Mouse (Mus musculus): Measurements from ENCODE around the gene Slc32a1. TPM values are rescaled to one million over a fixed set of nuclear protein-coding genes. Genes with fewer than 3 reads are reported as not detected.
A peak's percentile ranks its signal among the peaks of the same experiment; 100 is the strongest.

Gene Slc32a1
- polyA plus RNA-seq, 1 experiment from 2014 or later = 0.25 TPM

DNA sequence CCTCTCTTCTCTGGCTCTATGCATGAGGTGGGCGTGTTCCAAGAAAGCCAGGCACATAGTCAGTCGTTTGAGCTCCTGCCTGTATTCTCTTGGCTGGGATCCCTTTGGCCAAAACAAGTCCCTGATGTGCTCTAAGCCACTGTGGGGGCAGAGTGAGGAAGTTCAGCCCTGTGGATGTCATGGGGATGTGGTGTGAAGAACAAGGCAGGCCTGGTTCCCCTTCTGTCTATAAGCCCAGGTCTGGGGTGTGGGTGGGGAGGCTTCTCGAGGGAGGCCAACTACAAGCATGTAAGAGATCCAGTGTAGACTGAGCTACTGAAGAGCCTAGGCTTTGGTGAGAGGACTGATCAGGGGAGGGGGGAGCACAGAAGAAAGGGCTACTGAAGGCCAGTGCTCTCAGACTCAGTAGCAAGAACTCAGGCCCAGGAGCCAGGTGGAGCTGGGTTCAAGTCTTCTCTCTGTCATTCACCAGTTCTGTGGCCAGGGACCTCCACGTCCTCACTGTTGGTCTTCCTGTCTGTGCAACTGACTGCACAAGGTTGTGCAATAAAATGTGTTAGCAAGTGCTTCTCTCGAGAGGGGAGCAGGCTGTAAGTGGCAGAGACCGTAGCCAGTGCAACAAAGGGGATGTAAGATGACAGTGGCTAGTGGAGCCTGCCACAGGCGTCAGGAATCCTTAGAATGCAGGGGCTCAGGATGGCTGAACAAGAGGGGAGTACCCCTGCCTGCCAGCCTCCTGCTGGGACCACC, 40.8 kb downstream of the Slc32a1 start:
- H3K4me1 ChIP-seq = peaks cover 13% of the 10 kb centered on the region
- no peak for DNase-seq (ENCODE audit: low spot score)
- H3K4me3 ChIP-seq = no peak overlapping the region
- no peaks in the 10 kb centered on the region for H3K27me3 ChIP-seq (ENCODE audit: low read depth, poor library complexity, severe bottlenecking)
- H3K9me3 ChIP-seq (replicated peaks) = no peaks in the 10 kb centered on the region
- no peaks in the 10 kb centered on the region for H3K36me3 ChIP-seq
- 55% methylated on average over 7 of the region's 7 CpGs for WGBS
- H3K27ac ChIP-seq (replicated peaks) = no peak overlapping the region

DNA sequence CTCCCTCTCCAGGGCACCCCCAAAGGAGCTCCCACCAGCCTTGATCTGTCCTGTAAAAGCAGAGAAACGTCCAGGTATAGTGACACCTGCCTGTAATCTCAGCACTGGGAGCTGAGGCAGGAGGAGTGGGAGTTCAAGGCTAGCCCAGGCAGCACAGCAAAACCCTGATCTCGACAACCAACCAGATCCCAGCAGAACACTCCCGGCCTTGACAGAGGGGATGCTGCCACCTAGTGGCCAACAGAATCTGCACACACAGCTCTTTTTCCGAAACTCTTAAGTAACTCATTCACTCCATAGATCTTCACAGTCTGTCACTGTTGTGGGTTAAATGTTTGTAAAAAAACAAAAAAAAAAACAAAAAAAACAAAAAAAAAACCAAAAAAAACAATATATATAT, 42.4 kb downstream of the Slc32a1 start:
- whole genome bisulfite sequencing = 7% methylated on average over 4 of the region's 4 CpGs
- no peak overlapping the region for H3K27ac ChIP-seq (replicated peaks)
- DNase-seq (ENCODE audit: low spot score) = peak; percentile 76
- H3K4me3 ChIP-seq = no peak overlapping the region
- peaks cover 13% of the 10 kb centered on the region for H3K4me1 ChIP-seq
- no peaks in the 10 kb centered on the region for H3K36me3 ChIP-seq
- H3K9me3 ChIP-seq (replicated peaks) = no peaks in the 10 kb centered on the region
- H3K27me3 ChIP-seq (ENCODE audit: low read depth, poor library complexity, severe bottlenecking) = no peaks in the 10 kb centered on the region

DNA sequence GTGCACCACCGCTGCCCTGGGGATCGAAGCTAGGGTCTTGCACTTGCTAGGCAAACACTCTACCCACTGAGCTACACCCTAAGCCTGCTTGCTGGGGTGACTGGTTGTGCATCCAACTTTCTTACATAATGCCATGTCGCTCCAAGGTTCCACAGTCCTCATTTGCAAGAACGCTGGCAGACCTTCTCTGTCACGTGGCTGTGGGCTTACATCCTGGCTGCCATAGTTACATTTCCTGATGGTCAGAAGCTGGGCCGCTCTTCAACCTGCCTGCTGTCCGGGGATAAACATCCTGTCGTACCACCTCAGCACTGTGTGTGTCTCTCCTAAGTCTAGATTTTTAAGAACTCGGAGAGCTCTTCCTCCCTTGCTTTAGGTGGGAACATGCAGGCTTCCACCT, 44.1 kb downstream of the Slc32a1 start:
- H3K36me3 ChIP-seq = no peaks in the 10 kb centered on the region
- no peak overlapping the region for H3K4me3 ChIP-seq
- no peak overlapping the region for H3K27ac ChIP-seq (replicated peaks)
- no peaks in the 10 kb centered on the region for H3K9me3 ChIP-seq (replicated peaks)
- peaks cover 18% of the 10 kb centered on the region for H3K4me1 ChIP-seq
- DNase-seq (ENCODE audit: low spot score) = no peak
- 82% methylated on average over 9 of the region's 9 CpGs for WGBS
- H3K27me3 ChIP-seq (ENCODE audit: low read depth, poor library complexity, severe bottlenecking) = no peaks in the 10 kb centered on the region

DNA sequence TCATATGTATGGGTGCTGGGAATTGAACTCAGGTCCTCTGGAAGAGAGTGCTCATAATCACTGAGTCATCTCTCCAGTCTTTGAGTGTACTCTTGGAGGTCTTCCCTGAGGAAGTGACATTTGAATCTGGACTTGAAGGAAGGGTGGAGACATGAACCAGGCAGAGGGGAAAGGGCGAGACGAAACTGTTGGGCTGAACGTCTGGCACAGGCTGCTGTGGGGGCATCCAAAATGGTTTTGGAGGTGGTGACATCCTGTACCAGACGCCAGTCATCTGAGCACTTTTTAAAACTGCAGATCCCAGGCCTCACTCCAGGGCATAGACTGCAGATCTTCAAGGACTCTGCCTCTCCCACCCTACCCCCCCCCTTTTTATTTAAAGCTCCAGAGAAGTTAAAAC, 45.2 kb downstream of the Slc32a1 start:
- H3K27ac ChIP-seq (replicated peaks) = no peak overlapping the region
- no peak for DNase-seq (ENCODE audit: low spot score)
- no peaks in the 10 kb centered on the region for H3K36me3 ChIP-seq
- H3K4me1 ChIP-seq = peaks cover 18% of the 10 kb centered on the region
- no peak overlapping the region for H3K4me3 ChIP-seq
- H3K27me3 ChIP-seq (ENCODE audit: low read depth, poor library complexity, severe bottlenecking) = no peaks in the 10 kb centered on the region
- 85% methylated on average over 4 of the region's 4 CpGs for WGBS
- no peaks in the 10 kb centered on the region for H3K9me3 ChIP-seq (replicated peaks)

DNA sequence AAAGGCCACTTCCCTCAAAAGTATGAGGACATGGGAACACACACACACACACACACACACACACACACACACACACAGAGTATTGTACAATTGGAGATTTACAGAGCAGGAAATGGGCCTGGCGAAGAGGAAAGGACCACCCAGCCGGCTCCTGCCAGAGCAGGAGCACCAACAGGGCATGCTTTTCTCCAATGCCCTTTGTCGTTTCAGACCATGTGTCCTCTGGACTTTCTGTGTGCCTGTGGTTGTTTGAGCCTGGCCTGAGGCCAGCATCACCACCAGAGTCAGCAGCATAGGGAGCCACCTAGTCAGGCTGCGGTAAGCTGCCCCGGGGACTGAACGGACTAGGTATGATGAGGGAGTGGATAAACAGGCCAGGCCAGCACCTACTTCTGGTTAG, 48.3 kb downstream of the Slc32a1 start:
- WGBS = 73% methylated on average over 6 of the region's 6 CpGs
- 0 out of 2 replicates have a peak, but pooled peaks cover 4% of the 10 kb centered on the region for H3K4me1 ChIP-seq
- no peak for DNase-seq (ENCODE audit: low spot score)
- no peak overlapping the region; the same call in 1 of the 2 replicates for H3K27ac ChIP-seq (replicated peaks)
- H3K36me3 ChIP-seq = no peaks in the 10 kb centered on the region
- no peaks in the 10 kb centered on the region for H3K9me3 ChIP-seq (replicated peaks)
- no peaks in the 10 kb centered on the region for H3K27me3 ChIP-seq (ENCODE audit: low read depth, poor library complexity, severe bottlenecking)
- no peak overlapping the region for H3K4me3 ChIP-seq

DNA sequence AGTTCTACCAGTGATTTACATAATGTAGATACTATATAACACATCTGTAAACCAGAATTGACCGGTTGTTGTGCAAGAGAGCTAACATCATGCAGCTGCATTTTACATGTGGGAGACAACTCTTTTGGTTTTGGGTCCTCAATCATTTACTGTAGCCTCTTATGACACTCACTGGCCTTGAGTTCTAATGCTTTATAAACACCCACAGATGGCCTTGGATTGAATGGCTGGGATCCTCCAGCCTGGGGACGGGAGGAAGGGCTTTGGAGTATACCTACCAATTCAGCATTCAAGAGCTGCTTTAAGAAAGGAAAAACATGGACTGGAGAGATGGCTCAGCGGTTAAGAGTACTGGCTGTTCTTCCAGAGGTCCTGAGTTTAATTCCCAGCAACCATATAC, 48.8 kb downstream of the Slc32a1 start:
- WGBS = 76% methylated on average over 3 of the region's 3 CpGs
- Histone ChIP-seq H3K4me3 (no peak overlapping the region), H3K27me3 (ENCODE audit: low read depth, poor library complexity, severe bottlenecking) (no peaks in the 10 kb centered on the region), H3K9me3 (replicated peaks) (no peaks in the 10 kb centered on the region), H3K27ac (replicated peaks) (no peak overlapping the region; the same call in 1 of the 2 replicates), H3K4me1 (0 out of 2 replicates have a peak, but pooled peaks cover 4% of the 10 kb centered on the region), H3K36me3 (no peaks in the 10 kb centered on the region)
- no peak for DNase-seq (ENCODE audit: low spot score)

DNA sequence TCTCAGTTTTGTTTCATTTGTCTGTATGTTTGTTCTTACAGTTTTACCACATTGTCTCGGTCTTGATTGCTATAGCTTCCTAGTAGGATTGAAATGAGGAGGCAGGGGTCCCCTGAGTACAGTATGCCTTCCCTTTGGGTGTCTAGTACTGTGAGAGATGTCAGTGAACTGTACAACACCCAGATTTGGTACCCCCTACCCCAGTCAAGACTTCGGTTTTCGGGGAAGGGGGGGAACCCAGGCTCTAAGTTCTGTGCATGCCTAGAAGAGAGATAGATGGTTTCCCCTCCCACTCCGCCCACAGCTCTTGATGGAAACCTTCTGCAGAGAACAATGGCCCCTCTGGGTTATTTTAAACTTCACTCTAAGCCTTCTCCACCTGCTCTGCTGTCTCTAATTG, 54.5 kb downstream of the Slc32a1 start, which contains the start of gene Ppp1r16b:
Gene Ppp1r16b (plus strand): TSS at position 301 of the 400 bp plus-strand sequence.
- WGBS = 85% methylated on average over 4 of the region's 4 CpGs
- H3K9me3 ChIP-seq (replicated peaks) = no peaks in the 10 kb centered on the region
- DNase-seq (ENCODE audit: low spot score) = no peak
- peaks cover 50% of the 10 kb centered on the region for H3K27me3 ChIP-seq (ENCODE audit: low read depth, poor library complexity, severe bottlenecking)
- H3K4me1 ChIP-seq = peaks cover 51% of the 10 kb centered on the region
- H3K27ac ChIP-seq (replicated peaks) = peak within 1 kb of the TSS; percentile 80
- H3K4me3 ChIP-seq = no peak within 1 kb of the TSS
- H3K36me3 ChIP-seq = no peaks in the 10 kb centered on the region

MicroRNAs encoded within 50 kb of the gene (microRNA counts, 519-probe panel; counts per million panel counts)
- microRNA mmu-miR-3474 = not detected

Small RNAs within 50 kb of the gene (microRNA-seq; reads per million reads assigned to microRNA genes)
- 2.7 reads per million for gene Mir3474

Other genes with a start within 250 kb of the Slc32a1 start
- gene Snhg11, start 235.1 kb upstream of the Slc32a1 start, polyA plus RNA-seq (2016; fragmentation: Nextera tagmentation; extraction: Ambion mirVana) = 36.4 and 55.1 TPM in 2 replicates
- gene Ralgapb, start 200.9 kb upstream of the Slc32a1 start, polyA plus RNA-seq (2016; fragmentation: Nextera tagmentation; extraction: Ambion mirVana) = 11.0 and 11.6 TPM in 2 replicates
- gene Adig, start 108.2 kb upstream of the Slc32a1 start, polyA plus RNA-seq (2016; fragmentation: Nextera tagmentation; extraction: Ambion mirVana) = not detected in 2 replicates
- gene Arhgap40, start 98.0 kb upstream of the Slc32a1 start, polyA plus RNA-seq (2016; fragmentation: Nextera tagmentation; extraction: Ambion mirVana) = 0.21 and 0.35 TPM in 2 replicates
- gene Actr5, start 14.1 kb downstream of the Slc32a1 start, polyA plus RNA-seq (2016; fragmentation: Nextera tagmentation; extraction: Ambion mirVana) = 14.1 and 14.8 TPM in 2 replicates
- gene Ppp1r16b, start 54.6 kb downstream of the Slc32a1 start, polyA plus RNA-seq (2016; fragmentation: Nextera tagmentation; extraction: Ambion mirVana) = 3.6 and 3.7 TPM in 2 replicates
- gene Fam83d, start 157.3 kb downstream of the Slc32a1 start, polyA plus RNA-seq (2016; fragmentation: Nextera tagmentation; extraction: Ambion mirVana) = 54.4 and 55.8 TPM in 2 replicates
- gene Dhx35, start 184.0 kb downstream of the Slc32a1 start, polyA plus RNA-seq (2016; fragmentation: Nextera tagmentation; extraction: Ambion mirVana) = 17.7 and 19.6 TPM in 2 replicates

Data from midbrain, embryonic 10.5 days (tissue).